Mouse (Mus musculus) cerebellum, adult 2 months (tissue): ENCODE measurements around the gene Rtp3.

ENCODE experiments used
- CTCF ChIP-seq: fragments of 200-500 bp; IDR thresholded peaks from 2 replicates; pipeline ENCODE4 v1.5.1; 2011; ENCODE audit warnings: low read depth, mild to moderate bottlenecking, control low read depth, low read length, moderate library complexity, borderline replicate concordance; ENCODE audit not compliant: insufficient read depth
- POLR2A ChIP-seq: fragments of 200-500 bp; IDR thresholded peaks from 2 replicates; pipeline ENCODE4 v1.6.1; 2011; ENCODE audit warnings: low read length, control low read depth, borderline replicate concordance; ENCODE audit not compliant: insufficient read depth

- TF ChIP-seq POLR2A = no peak
- peak; percentile 94 for TF ChIP-seq CTCF
Observed at GRCm38 (mm10) chr9:110997245-110997644, 6.9 kb upstream of the Rtp3 start.
